Mouse (Mus musculus): ENCODE results near the gene Hapln4. TPM values are rescaled to one million over a fixed set of nuclear protein-coding genes. Genes with fewer than 3 reads are reported as not detected.

Hapln4 gene
- polyA plus RNA-seq, 1 experiment from 2014 or later: 0.11 TPM

GRCm38 (mm10) chr8:70072441-70073069 is 10.7 kb upstream of the Hapln4 start, which contains the start of gene Tm6sf2:
Tm6sf2 (plus strand) TSS chr8:70072924.
- Histone ChIP-seq H3K4me1 (ENCODE audit: control insufficient read depth, insufficient read depth, low read length) (peaks cover 7% of the 10 kb centered on the region), H3K4me3 (ENCODE audit: low read length) (peak within 1 kb of the TSS; percentile 46), H3K9me3 (ENCODE audit: control insufficient read depth, low read length) (no peaks in the 10 kb centered on the region), H3K36me3 (ENCODE audit: control insufficient read depth, insufficient read depth, low read length) (no peaks in the 10 kb centered on the region; the same call in 1 of the 2 replicates), H3K4me2 (ENCODE audit: low read depth, low read length) (peak within 1 kb of the TSS; percentile 54), H3K27ac (ENCODE audit: low read length) (peak within 1 kb of the TSS; percentile 85), H3K9ac (ENCODE audit: low read depth, low read length) (peak within 1 kb of the TSS; percentile 68), H3K27me3 (replicated peaks; ENCODE audit: control insufficient read depth, insufficient read depth, low read length) (no peaks in the 10 kb centered on the region)
- WGBS: 13% methylated on average over 23 of the region's 27 CpGs
- ATAC-seq: peak; percentile 87

GRCm38 (mm10) chr8:70073120-70073519 is 10.1 kb upstream of the Hapln4 start:
- Histone ChIP-seq H3K4me2 (ENCODE audit: low read depth, low read length) (peak overlapping the region; percentile 54), H3K9ac (ENCODE audit: low read depth, low read length) (peak overlapping the region; percentile 68), H3K4me3 (ENCODE audit: low read length) (peak overlapping the region; percentile 46), H3K9me3 (ENCODE audit: control insufficient read depth, low read length) (no peaks in the 10 kb centered on the region), H3K36me3 (ENCODE audit: control insufficient read depth, insufficient read depth, low read length) (no peaks in the 10 kb centered on the region; the same call in 1 of the 2 replicates), H3K4me1 (ENCODE audit: control insufficient read depth, insufficient read depth, low read length) (peaks cover 7% of the 10 kb centered on the region), H3K27me3 (replicated peaks; ENCODE audit: control insufficient read depth, insufficient read depth, low read length) (no peaks in the 10 kb centered on the region), H3K27ac (ENCODE audit: low read length) (peak overlapping the region; percentile 85)
- peak; percentile 32 for ATAC-seq
- WGBS: 51% methylated on average over 8 of the region's 8 CpGs

- H3K4me1 ChIP-seq (ENCODE audit: control insufficient read depth, insufficient read depth, low read length): peaks cover 7% of the 10 kb centered on the region
- peak overlapping the region; percentile 54 for H3K4me2 ChIP-seq (ENCODE audit: low read depth, low read length)
- no peaks in the 10 kb centered on the region for H3K9me3 ChIP-seq (ENCODE audit: control insufficient read depth, low read length)
- WGBS: 56% methylated on average over 1 of the region's 1 CpGs
- peak overlapping the region; percentile 68; the same call in 1 of the 2 replicates for H3K9ac ChIP-seq (ENCODE audit: low read depth, low read length)
- H3K27me3 ChIP-seq (replicated peaks; ENCODE audit: control insufficient read depth, insufficient read depth, low read length): no peaks in the 10 kb centered on the region
- peak; percentile 69 for ATAC-seq
- peak overlapping the region; percentile 46; the same call in 1 of the 2 replicates for H3K4me3 ChIP-seq (ENCODE audit: low read length)
- H3K27ac ChIP-seq (ENCODE audit: low read length): peak overlapping the region; percentile 85
- no peaks in the 10 kb centered on the region; the same call in 1 of the 2 replicates for H3K36me3 ChIP-seq (ENCODE audit: control insufficient read depth, insufficient read depth, low read length)
These were observed 9.6 kb upstream of the Hapln4 start for GRCm38 (mm10) chr8:70073682-70074081.

GRCm38 (mm10) chr8:70081976-70082375 is 1.3 kb upstream of the Hapln4 start:
- ATAC-seq: no peak
- peaks cover 15% of the 10 kb centered on the region for H3K4me1 ChIP-seq (ENCODE audit: control insufficient read depth, insufficient read depth, low read length)
- H3K27ac ChIP-seq (ENCODE audit: low read length): no peak overlapping the region
- WGBS: 90% methylated on average over 2 of the region's 2 CpGs
- no peak overlapping the region for H3K4me2 ChIP-seq (ENCODE audit: low read depth, low read length)
- H3K27me3 ChIP-seq (replicated peaks; ENCODE audit: control insufficient read depth, insufficient read depth, low read length): peaks cover 46% of the 10 kb centered on the region
- H3K9me3 ChIP-seq (ENCODE audit: control insufficient read depth, low read length): no peaks in the 10 kb centered on the region
- no peak overlapping the region for H3K4me3 ChIP-seq (ENCODE audit: low read length)
- H3K9ac ChIP-seq (ENCODE audit: low read depth, low read length): no peak overlapping the region
- H3K36me3 ChIP-seq (ENCODE audit: control insufficient read depth, insufficient read depth, low read length): no peaks in the 10 kb centered on the region

GRCm38 (mm10) chr8:70084191-70085065 is 1.2 kb downstream of the Hapln4 start:
- Histone ChIP-seq H3K9ac (ENCODE audit: low read depth, low read length) (peak overlapping the region; percentile 35; the same call in 1 of the 2 replicates), H3K4me1 (ENCODE audit: control insufficient read depth, insufficient read depth, low read length) (peaks cover 19% of the 10 kb centered on the region), H3K27me3 (replicated peaks; ENCODE audit: control insufficient read depth, insufficient read depth, low read length) (peaks cover 70% of the 10 kb centered on the region), H3K9me3 (ENCODE audit: control insufficient read depth, low read length) (no peaks in the 10 kb centered on the region), H3K4me2 (ENCODE audit: low read depth, low read length) (peak overlapping the region; percentile 67), H3K4me3 (ENCODE audit: low read length) (peak overlapping the region; percentile 46), H3K36me3 (ENCODE audit: control insufficient read depth, insufficient read depth, low read length) (no peaks in the 10 kb centered on the region), H3K27ac (ENCODE audit: low read length) (no peak overlapping the region)
- 2% methylated on average over 71 of the region's 71 CpGs for WGBS
- ATAC-seq: 0 out of 2 replicates have a peak, but pooled peaks have one; percentile 32

- WGBS: 43% methylated on average over 1 of the region's 1 CpGs
- Histone ChIP-seq H3K27me3 (replicated peaks; ENCODE audit: control insufficient read depth, insufficient read depth, low read length) (peaks cover 83% of the 10 kb centered on the region), H3K27ac (ENCODE audit: low read length) (no peak overlapping the region), H3K9ac (ENCODE audit: low read depth, low read length) (no peak overlapping the region), H3K36me3 (ENCODE audit: control insufficient read depth, insufficient read depth, low read length) (no peaks in the 10 kb centered on the region), H3K4me1 (ENCODE audit: control insufficient read depth, insufficient read depth, low read length) (peaks cover 19% of the 10 kb centered on the region), H3K4me3 (ENCODE audit: low read length) (no peak overlapping the region), H3K9me3 (ENCODE audit: control insufficient read depth, low read length) (no peaks in the 10 kb centered on the region), H3K4me2 (ENCODE audit: low read depth, low read length) (no peak overlapping the region)
- no peak for ATAC-seq
These were observed 2.9 kb downstream of the Hapln4 start for GRCm38 (mm10) chr8:70086151-70086550.

GRCm38 (mm10) chr8:70087237-70087636 is 4.0 kb downstream of the Hapln4 start:
- Histone ChIP-seq H3K9ac (ENCODE audit: low read depth, low read length) (no peak overlapping the region), H3K36me3 (ENCODE audit: control insufficient read depth, insufficient read depth, low read length) (no peaks in the 10 kb centered on the region), H3K4me3 (ENCODE audit: low read length) (no peak overlapping the region), H3K27ac (ENCODE audit: low read length) (no peak overlapping the region), H3K4me2 (ENCODE audit: low read depth, low read length) (no peak overlapping the region), H3K4me1 (ENCODE audit: control insufficient read depth, insufficient read depth, low read length) (peaks cover 19% of the 10 kb centered on the region), H3K27me3 (replicated peaks; ENCODE audit: control insufficient read depth, insufficient read depth, low read length) (peaks cover 82% of the 10 kb centered on the region), H3K9me3 (ENCODE audit: control insufficient read depth, low read length) (no peaks in the 10 kb centered on the region)
- ATAC-seq: peak; percentile 41; the same call in 1 of the 2 replicates
- WGBS: 3% methylated on average over 7 of the region's 7 CpGs

GRCm38 (mm10) chr8:70087836-70088650 is 4.8 kb downstream of the Hapln4 start:
- peak overlapping the region; percentile 44 for H3K4me2 ChIP-seq (ENCODE audit: low read depth, low read length)
- H3K36me3 ChIP-seq (ENCODE audit: control insufficient read depth, insufficient read depth, low read length): no peaks in the 10 kb centered on the region
- peak; percentile 49; the same call in 1 of the 2 replicates for ATAC-seq
- peaks cover 19% of the 10 kb centered on the region for H3K4me1 ChIP-seq (ENCODE audit: control insufficient read depth, insufficient read depth, low read length)
- peak overlapping the region; percentile 22 for H3K4me3 ChIP-seq (ENCODE audit: low read length)
- H3K9me3 ChIP-seq (ENCODE audit: control insufficient read depth, low read length): no peaks in the 10 kb centered on the region
- H3K27ac ChIP-seq (ENCODE audit: low read length): no peak overlapping the region
- WGBS: 5% methylated on average over 56 of the region's 56 CpGs
- peaks cover 79% of the 10 kb centered on the region for H3K27me3 ChIP-seq (replicated peaks; ENCODE audit: control insufficient read depth, insufficient read depth, low read length)
- 0 out of 2 replicates have a peak overlapping the region, but pooled peaks have one; percentile 31 for H3K9ac ChIP-seq (ENCODE audit: low read depth, low read length)
